Mouse (Mus musculus) gastrocnemius, postnatal 10 days (tissue): Measurements from ENCODE around the gene Pip4p1. TPM values are rescaled to one million over a fixed set of nuclear protein-coding genes. Genes with fewer than 3 reads are reported as not detected.
"Not testable (repeated sequence)": the region's sequence is repeated elsewhere in the genome, so short reads cannot be mapped to it uniquely, and the experiment has no call there.

Experiments used
- DNase-seq: peaks from one replicate; pipeline ENCODE4 v3.0.0; 2021; ENCODE audit warnings: mixed read lengths
- long read RNA-seq, 2 experiments: library from polyadenylated mRNA; stranded (forward); transcript quantifications; one replicate each; pipeline ENCODE4 v2.0.0; 2021
- total RNA-seq, 2 experiments: library from RNA; stranded (reverse); gene quantifications; 2 replicates each; pipeline ENCODE4 v1.2.3; 2021

Pip4p1 gene
- 10 to 100 TPM; 16.4 to 20.3 TPM for total RNA-seq
- long read RNA-seq, experiment 1, transcript Pip4p1-205 (7 exons, 2,755 nt), result major isoform, 5 of 10 reads
- long read RNA-seq, experiment 1, partial matches to known transcripts, result 1 of 10 reads
- long read RNA-seq, experiment 1, other reads (novel, unspliced or antisense), result 2 of 10 reads
- long read RNA-seq, experiment 2, transcript Pip4p1-205 (7 exons, 2,755 nt), result major isoform, 11 of 16 reads
- long read RNA-seq, experiment 2, partial matches to known transcripts, result 0 of 16 reads
- long read RNA-seq, experiment 2, other reads (novel, unspliced or antisense), result 0 of 16 reads

- DNase-seq, result peak; percentile 99
Observed at GRCm38 (mm10) chr14:50930754-50931492, at the start of gene Pip4p1, which contains the start of gene Pnp. Gene Pip4p1, minus strand, starts transcription at chr14:50930856. Gene Pnp, plus strand, starts transcription at chr14:50931082.

- DNase-seq, result no peak
Observed at GRCm38 (mm10) chr14:50979631-50980030, 49.0 kb upstream of the Pip4p1 start.

- DNase-seq, result not testable (repeated sequence)
Observed at GRCm38 (mm10) chr14:50978451-50978850, 47.8 kb upstream of the Pip4p1 start.

- DNase-seq, result no peak
Observed at GRCm38 (mm10) chr14:50976674-50977073, 46.0 kb upstream of the Pip4p1 start.

GRCm38 (mm10) chr14:50975001-50975400 lies 44.3 kb upstream of the Pip4p1 start:
- DNase-seq, result no peak

GRCm38 (mm10) chr14:50973700-50974099 lies 43.0 kb upstream of the Pip4p1 start:
- no peak for DNase-seq

GRCm38 (mm10) chr14:50973054-50973453 lies 42.4 kb upstream of the Pip4p1 start:
- not testable (repeated sequence) for DNase-seq

- no peak for DNase-seq
Observed at GRCm38 (mm10) chr14:50970822-50971221, 40.2 kb upstream of the Pip4p1 start.

GRCm38 (mm10) chr14:50969558-50970544 lies 39.2 kb upstream of the Pip4p1 start:
- DNase-seq, result no peak

GRCm38 (mm10) chr14:50969041-50969440 lies 38.4 kb upstream of the Pip4p1 start:
- DNase-seq, result no peak

GRCm38 (mm10) chr14:50968216-50968980 lies 37.7 kb upstream of the Pip4p1 start:
- no peak for DNase-seq

- DNase-seq, result not testable (repeated sequence)
Observed at GRCm38 (mm10) chr14:50958289-50958995, 27.8 kb upstream of the Pip4p1 start.

GRCm38 (mm10) chr14:50957146-50957545 lies 26.5 kb upstream of the Pip4p1 start:
- not testable (repeated sequence) for DNase-seq

- not testable (repeated sequence) for DNase-seq
Observed at GRCm38 (mm10) chr14:50956724-50957123, 26.1 kb upstream of the Pip4p1 start.

- peak; percentile 25 for DNase-seq
Observed at GRCm38 (mm10) chr14:50955942-50956508, 25.4 kb upstream of the Pip4p1 start, which contains the start of gene Pnp2. Gene Pnp2, plus strand, starts transcription at chr14:50955992.

- DNase-seq, result no peak
Observed at GRCm38 (mm10) chr14:50955487-50955886, 24.8 kb upstream of the Pip4p1 start.

- not testable (repeated sequence) for DNase-seq
Observed at GRCm38 (mm10) chr14:50945526-50945925, 14.9 kb upstream of the Pip4p1 start.

GRCm38 (mm10) chr14:50945081-50945480 lies 14.4 kb upstream of the Pip4p1 start:
- DNase-seq, result not testable (repeated sequence)

- not testable (repeated sequence) for DNase-seq
Observed at GRCm38 (mm10) chr14:50944668-50945033, 14.0 kb upstream of the Pip4p1 start.
